Mouse (Mus musculus): ENCODE results near the gene Ndrg3. TPM values are rescaled to one million over a fixed set of nuclear protein-coding genes. Genes with fewer than 3 reads are reported as not detected.

The Ndrg3 gene
- polyA plus RNA-seq, 1 experiment, result 197 TPM

DNA sequence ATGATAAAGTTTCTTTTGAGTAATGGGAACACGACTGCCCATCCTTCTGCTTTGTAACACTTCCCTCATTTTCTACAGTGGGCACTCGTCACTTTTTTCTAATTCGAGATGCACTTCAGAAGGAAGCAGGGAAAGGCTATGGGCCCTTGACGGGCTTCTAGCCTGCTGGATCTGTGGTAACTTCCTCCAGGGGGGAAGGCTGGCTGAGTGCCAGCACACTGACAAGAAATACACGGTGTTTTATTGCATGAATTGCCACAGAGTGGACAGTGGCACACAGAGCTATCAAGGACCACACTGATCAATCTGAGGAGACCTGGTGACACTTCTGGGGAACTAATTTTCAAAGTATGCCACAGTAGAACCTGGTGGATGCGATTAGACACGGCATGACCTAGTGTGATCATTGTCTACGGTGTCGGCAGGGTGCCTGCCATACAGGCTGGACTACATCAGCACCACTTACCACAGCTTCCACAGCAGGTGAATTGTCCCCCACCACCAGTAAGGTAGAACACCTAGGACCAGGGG lies 95.4 kb downstream of the Ndrg3 start:
- Histone ChIP-seq H3K27me3 (ENCODE audit: control insufficient read depth, insufficient read depth, low read length) (no peaks in the 10 kb centered on the region), H3K27ac (ENCODE audit: control insufficient read depth, insufficient read depth, low read length) (no peak overlapping the region), H3K36me3 (ENCODE audit: control insufficient read depth, insufficient read depth, low read length) (no peaks in the 10 kb centered on the region), H3K4me1 (replicated peaks; ENCODE audit: control insufficient read depth, insufficient read depth, low read length) (no peaks in the 10 kb centered on the region), H3K4me3 (ENCODE audit: control insufficient read depth, insufficient read depth, low read length) (no peak overlapping the region)
- no peak for DNase-seq
- 79% methylated on average over 9 of the region's 9 CpGs for WGBS
- no peak for TF ChIP-seq POLR2A (IDR thresholded peaks at IDR 0.05; ENCODE audit: control insufficient read depth, extremely low read depth, insufficient read depth, low read length, poor library complexity)
- no peak for TF ChIP-seq CTCF (IDR thresholded peaks at IDR 0.05; ENCODE audit: borderline replicate concordance, control insufficient read depth, extremely low read depth, insufficient read depth, low read length, poor library complexity)

DNA sequence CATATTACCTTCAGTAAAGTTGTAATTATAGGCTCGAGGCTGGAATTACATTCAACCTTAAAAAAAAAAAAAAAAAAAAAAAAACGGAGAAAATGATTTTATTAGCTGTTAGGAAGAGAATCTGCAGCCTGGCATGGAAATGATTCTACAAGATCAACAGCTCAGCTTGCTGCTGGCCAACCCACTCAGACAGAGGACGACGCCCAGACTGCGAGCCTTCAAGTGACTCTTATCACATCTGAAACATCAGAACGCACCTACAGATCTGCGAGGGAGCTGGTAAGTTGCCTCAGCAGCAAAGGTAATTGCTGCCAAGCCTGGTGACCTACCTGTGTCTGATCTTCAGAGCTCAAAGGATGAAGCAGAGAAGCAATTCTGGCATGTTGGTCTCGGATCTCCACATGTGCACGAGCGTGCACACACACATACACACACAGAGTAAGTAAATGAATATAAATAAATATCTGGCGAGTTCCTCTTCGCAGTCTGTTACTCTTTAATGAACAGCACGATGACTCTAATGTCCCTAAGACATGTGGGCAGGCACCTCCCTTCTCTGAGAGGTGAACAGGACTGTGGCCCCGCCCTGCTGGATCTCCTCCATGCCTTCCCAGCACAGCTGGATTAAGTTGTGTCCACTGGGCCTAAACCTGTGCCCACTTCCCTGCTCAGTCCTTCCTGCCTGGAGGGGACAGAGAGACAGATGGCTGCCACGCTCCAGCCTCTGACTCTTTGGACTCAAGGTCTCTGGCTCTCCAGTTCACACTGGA lies 97.2 kb downstream of the Ndrg3 start:
- Histone ChIP-seq H3K4me1 (replicated peaks; ENCODE audit: control insufficient read depth, insufficient read depth, low read length) (no peaks in the 10 kb centered on the region), H3K4me3 (ENCODE audit: control insufficient read depth, insufficient read depth, low read length) (no peak overlapping the region), H3K36me3 (ENCODE audit: control insufficient read depth, insufficient read depth, low read length) (no peaks in the 10 kb centered on the region), H3K27ac (ENCODE audit: control insufficient read depth, insufficient read depth, low read length) (no peak overlapping the region), H3K27me3 (ENCODE audit: control insufficient read depth, insufficient read depth, low read length) (no peaks in the 10 kb centered on the region)
- TF ChIP-seq POLR2A (IDR thresholded peaks at IDR 0.05; ENCODE audit: control insufficient read depth, extremely low read depth, insufficient read depth, low read length, poor library complexity) (no peak), CTCF (IDR thresholded peaks at IDR 0.05; ENCODE audit: borderline replicate concordance, control insufficient read depth, extremely low read depth, insufficient read depth, low read length, poor library complexity) (no peak)
- no peak for DNase-seq
- 86% methylated on average over 15 of the region's 15 CpGs for WGBS

DNA sequence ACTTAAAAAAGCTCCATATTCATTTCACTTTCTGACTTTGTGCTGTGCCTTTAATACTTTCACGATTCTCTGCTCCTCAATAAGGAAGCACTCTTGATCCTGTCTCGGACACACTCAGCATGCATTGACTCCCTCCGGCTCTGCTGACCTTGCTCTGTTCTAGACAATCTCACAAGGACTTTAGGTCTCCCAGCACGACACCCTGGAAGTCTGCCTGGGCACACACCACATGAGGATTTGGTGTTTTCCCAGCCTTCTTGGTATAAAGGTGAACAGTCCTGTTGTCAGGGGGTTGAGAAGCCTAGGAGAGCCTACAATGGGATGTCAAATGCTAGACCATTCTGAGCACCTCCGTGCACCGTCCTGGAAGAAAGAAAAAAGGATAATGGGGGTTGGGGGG lies 99.0 kb downstream of the Ndrg3 start:
- 91% methylated on average over 6 of the region's 6 CpGs for WGBS
- TF ChIP-seq POLR2A (IDR thresholded peaks at IDR 0.05; ENCODE audit: control insufficient read depth, extremely low read depth, insufficient read depth, low read length, poor library complexity) (no peak), CTCF (IDR thresholded peaks at IDR 0.05; ENCODE audit: borderline replicate concordance, control insufficient read depth, extremely low read depth, insufficient read depth, low read length, poor library complexity) (no peak)
- Histone ChIP-seq H3K36me3 (ENCODE audit: control insufficient read depth, insufficient read depth, low read length) (no peaks in the 10 kb centered on the region), H3K4me3 (ENCODE audit: control insufficient read depth, insufficient read depth, low read length) (no peak overlapping the region), H3K27me3 (ENCODE audit: control insufficient read depth, insufficient read depth, low read length) (no peaks in the 10 kb centered on the region), H3K27ac (ENCODE audit: control insufficient read depth, insufficient read depth, low read length) (no peak overlapping the region), H3K4me1 (replicated peaks; ENCODE audit: control insufficient read depth, insufficient read depth, low read length) (peaks cover 2% of the 10 kb centered on the region)
- no peak for DNase-seq

DNA sequence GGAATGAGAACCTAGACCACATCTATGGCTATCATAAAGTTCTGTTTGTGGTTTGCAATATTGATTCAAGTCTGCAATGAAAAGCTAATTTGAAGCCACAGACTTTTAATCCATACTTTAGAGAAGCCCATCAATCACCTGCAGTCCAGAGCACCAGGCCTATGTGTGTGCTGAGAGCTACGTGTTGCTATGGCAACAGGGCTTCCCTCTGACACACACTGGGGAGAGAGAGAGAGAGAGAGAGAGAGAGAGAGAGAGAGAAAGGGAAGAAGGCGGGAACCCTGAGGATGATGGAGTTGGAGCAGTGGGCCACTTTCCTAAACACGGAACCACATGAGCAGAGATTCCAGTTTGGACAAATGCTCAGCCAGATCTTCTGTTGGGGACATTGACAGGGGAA lies 99.6 kb downstream of the Ndrg3 start:
- Histone ChIP-seq H3K27ac (ENCODE audit: control insufficient read depth, insufficient read depth, low read length) (no peak overlapping the region), H3K27me3 (ENCODE audit: control insufficient read depth, insufficient read depth, low read length) (no peaks in the 10 kb centered on the region), H3K4me1 (replicated peaks; ENCODE audit: control insufficient read depth, insufficient read depth, low read length) (peaks cover 7% of the 10 kb centered on the region), H3K36me3 (ENCODE audit: control insufficient read depth, insufficient read depth, low read length) (no peaks in the 10 kb centered on the region), H3K4me3 (ENCODE audit: control insufficient read depth, insufficient read depth, low read length) (no peak overlapping the region)
- no peak for DNase-seq
- 76% methylated on average over 3 of the region's 3 CpGs for WGBS
- no peak for TF ChIP-seq POLR2A (IDR thresholded peaks at IDR 0.05; ENCODE audit: control insufficient read depth, extremely low read depth, insufficient read depth, low read length, poor library complexity)
- no peak for TF ChIP-seq CTCF (IDR thresholded peaks at IDR 0.05; ENCODE audit: borderline replicate concordance, control insufficient read depth, extremely low read depth, insufficient read depth, low read length, poor library complexity)

GRCm38 (mm10) chr2:156888490-156888889 lies 103.4 kb downstream of the Ndrg3 start:
- Histone ChIP-seq H3K36me3 (ENCODE audit: control insufficient read depth, insufficient read depth, low read length) (peaks cover 4% of the 10 kb centered on the region; the same call in 1 of the 2 replicates), H3K27me3 (ENCODE audit: control insufficient read depth, insufficient read depth, low read length) (no peaks in the 10 kb centered on the region), H3K27ac (ENCODE audit: control insufficient read depth, insufficient read depth, low read length) (no peak overlapping the region), H3K4me3 (ENCODE audit: control insufficient read depth, insufficient read depth, low read length) (no peak overlapping the region), H3K4me1 (replicated peaks; ENCODE audit: control insufficient read depth, insufficient read depth, low read length) (peaks cover 27% of the 10 kb centered on the region)
- 85% methylated on average over 3 of the region's 3 CpGs for WGBS
- DNase-seq, result no peak
- TF ChIP-seq CTCF (IDR thresholded peaks at IDR 0.05; ENCODE audit: borderline replicate concordance, control insufficient read depth, extremely low read depth, insufficient read depth, low read length, poor library complexity), result no peak
- no peak for TF ChIP-seq POLR2A (IDR thresholded peaks at IDR 0.05; ENCODE audit: control insufficient read depth, extremely low read depth, insufficient read depth, low read length, poor library complexity)

- H3K36me3 ChIP-seq (ENCODE audit: control insufficient read depth, insufficient read depth, low read length), result peaks cover 7% of the 10 kb centered on the region; the same call in 1 of the 2 replicates
- H3K4me3 ChIP-seq (ENCODE audit: control insufficient read depth, insufficient read depth, low read length), result peak within 1 kb of the TSS; percentile 85
- TF ChIP-seq POLR2A (IDR thresholded peaks at IDR 0.05; ENCODE audit: control insufficient read depth, extremely low read depth, insufficient read depth, low read length, poor library complexity), result peak; percentile 98
- TF ChIP-seq CTCF (IDR thresholded peaks at IDR 0.05; ENCODE audit: borderline replicate concordance, control insufficient read depth, extremely low read depth, insufficient read depth, low read length, poor library complexity), result 0 out of 2 replicates have a peak, but pooled peaks have one; percentile 45
- no peaks in the 10 kb centered on the region for H3K27me3 ChIP-seq (ENCODE audit: control insufficient read depth, insufficient read depth, low read length)
- WGBS, result 2% methylated on average over 6 of the region's 6 CpGs
- DNase-seq, result peak; percentile 89
- peaks cover 36% of the 10 kb centered on the region for H3K4me1 ChIP-seq (replicated peaks; ENCODE audit: control insufficient read depth, insufficient read depth, low read length)
- H3K27ac ChIP-seq (ENCODE audit: control insufficient read depth, insufficient read depth, low read length), result peak within 1 kb of the TSS; percentile 97
These were observed 104.8 kb downstream of the Ndrg3 start, which contains the start of gene Sla2 for GRCm38 (mm10) chr2:156887017-156887416. Gene Sla2, minus strand, starts transcription at chr2:156887192.

All from thymus, adult 2 months (tissue).